Mouse (Mus musculus): ENCODE results near the gene Ankrd44. TPM values are rescaled to one million over a fixed set of nuclear protein-coding genes. Genes with fewer than 3 reads are reported as not detected.
A peak's percentile ranks its signal among the peaks of the same experiment; 100 is the strongest.

Gene Ankrd44
- polyA plus RNA-seq, 1 experiment: 4.6 TPM

DNA sequence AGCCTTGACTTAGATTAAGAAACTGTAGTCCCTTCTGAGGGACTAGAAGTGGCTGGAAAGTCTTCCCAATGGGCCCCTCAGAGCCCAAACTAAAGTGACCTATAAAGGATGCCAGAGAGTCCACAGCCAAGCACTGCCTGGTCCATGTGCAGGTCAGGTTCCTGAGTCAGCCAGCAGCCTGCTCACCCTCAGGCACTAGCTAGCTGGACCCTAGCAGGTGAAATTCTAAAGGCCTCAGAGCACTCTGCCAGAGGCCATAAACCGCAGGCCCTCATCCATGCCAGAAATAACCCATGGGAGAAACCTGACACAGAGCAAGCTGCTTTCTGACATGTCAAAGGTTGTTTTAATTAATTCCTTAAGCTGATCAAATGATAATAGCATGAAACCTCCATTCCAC is 25.1 kb downstream of the Ankrd44 start:
- Histone ChIP-seq H3K36me3 (ENCODE audit: control insufficient read depth, insufficient read depth) (no peaks in the 10 kb centered on the region), H3K27me3 (ENCODE audit: control insufficient read depth, insufficient read depth, insufficient read length) (no peaks in the 10 kb centered on the region), H3K79me2 (ENCODE audit: control insufficient read depth, insufficient read depth) (no peaks in the 10 kb centered on the region), H3K4me2 (ENCODE audit: low read depth) (peak overlapping the region; percentile 31), H3ac (ENCODE audit: control insufficient read depth, insufficient read length) (no peak overlapping the region), H3K4me3 (no peak overlapping the region)
- TF ChIP-seq USF1 (IDR thresholded peaks at IDR 0.05; ENCODE audit: low read depth) (no peak), MAX (IDR thresholded peaks at IDR 0.05; ENCODE audit: low read depth) (no peak), MYOD1 (IDR thresholded peaks at IDR 0.05; ENCODE audit: control insufficient read depth in 1 of 3, insufficient read length in 2 of 3, low read depth in 2 of 3) (peak in 1 of 3 experiments; percentile 42), POLR2AphosphoS2 (IDR thresholded peaks at IDR 0.05; ENCODE audit: insufficient read length, low read depth) (no peak), MYOG (IDR thresholded peaks at IDR 0.05; ENCODE audit: control insufficient read depth in 1 of 3, insufficient read depth in 1 of 3, insufficient read length in 2 of 3, low read depth in 2 of 3) (no peak)

- Histone ChIP-seq H3K79me2 (ENCODE audit: control insufficient read depth, insufficient read depth) (no peaks in the 10 kb centered on the region), H3K36me3 (ENCODE audit: control insufficient read depth, insufficient read depth) (no peaks in the 10 kb centered on the region), H3K27me3 (ENCODE audit: control insufficient read depth, insufficient read depth, insufficient read length) (no peaks in the 10 kb centered on the region), H3ac (ENCODE audit: control insufficient read depth, insufficient read length) (no peak overlapping the region), H3K4me2 (ENCODE audit: low read depth) (no peak overlapping the region), H3K4me3 (no peak overlapping the region)
- no peak for TF ChIP-seq TCF3 (IDR thresholded peaks at IDR 0.05; ENCODE audit: insufficient read length, low read depth)
- TF ChIP-seq TCF12 (IDR thresholded peaks at IDR 0.05; ENCODE audit: insufficient read depth, poor library complexity, severe bottlenecking): no peak
- TF ChIP-seq USF1 (IDR thresholded peaks at IDR 0.05; ENCODE audit: low read depth): no peak
- TF ChIP-seq SRF (IDR thresholded peaks at IDR 0.05; ENCODE audit: control insufficient read depth, insufficient read length, low read depth): no peak
- TF ChIP-seq CEBPB (IDR thresholded peaks at IDR 0.05; ENCODE audit: insufficient read depth, poor library complexity, severe bottlenecking): no peak
- no peak for TF ChIP-seq E2F4 (IDR thresholded peaks at IDR 0.05; ENCODE audit: insufficient read depth)
- TF ChIP-seq REST (IDR thresholded peaks at IDR 0.05; ENCODE audit: insufficient read depth, insufficient read length): no peak
- no peak for TF ChIP-seq MYOD1 (IDR thresholded peaks at IDR 0.05; ENCODE audit: control insufficient read depth in 1 of 3, insufficient read length in 2 of 3, low read depth in 2 of 3)
- no peak for TF ChIP-seq MAX (IDR thresholded peaks at IDR 0.05; ENCODE audit: low read depth)
- TF ChIP-seq POLR2A (IDR thresholded peaks at IDR 0.05; ENCODE audit: insufficient read length, low read depth): no peak
- TF ChIP-seq MYOG (IDR thresholded peaks at IDR 0.05; ENCODE audit: control insufficient read depth in 1 of 3, insufficient read depth in 1 of 3, insufficient read length in 2 of 3, low read depth in 2 of 3): no peak
- TF ChIP-seq POLR2AphosphoS2 (IDR thresholded peaks at IDR 0.05; ENCODE audit: insufficient read length, low read depth): no peak
Measured at GRCm38 (mm10) chr1:54899247-54899646, 26.9 kb downstream of the Ankrd44 start.

- Histone ChIP-seq H3ac (ENCODE audit: control insufficient read depth, insufficient read length) (no peak overlapping the region), H3K4me3 (no peak overlapping the region), H3K79me2 (ENCODE audit: control insufficient read depth, insufficient read depth) (no peaks in the 10 kb centered on the region), H3K36me3 (ENCODE audit: control insufficient read depth, insufficient read depth) (no peaks in the 10 kb centered on the region), H3K4me2 (ENCODE audit: low read depth) (peak overlapping the region; percentile 4), H3K27me3 (ENCODE audit: control insufficient read depth, insufficient read depth, insufficient read length) (no peaks in the 10 kb centered on the region)
- no peak for TF ChIP-seq CEBPB (IDR thresholded peaks at IDR 0.05; ENCODE audit: insufficient read depth, poor library complexity, severe bottlenecking)
Measured at GRCm38 (mm10) chr1:54898656-54899084, 27.5 kb downstream of the Ankrd44 start.

GRCm38 (mm10) chr1:54897726-54898125 is 28.5 kb downstream of the Ankrd44 start:
- no peak for TF ChIP-seq MAX (IDR thresholded peaks at IDR 0.05; ENCODE audit: low read depth)
- no peak for TF ChIP-seq CEBPB (IDR thresholded peaks at IDR 0.05; ENCODE audit: insufficient read depth, poor library complexity, severe bottlenecking)
- no peak for TF ChIP-seq TCF12 (IDR thresholded peaks at IDR 0.05; ENCODE audit: insufficient read depth, poor library complexity, severe bottlenecking)
- no peak for TF ChIP-seq MYOD1 (IDR thresholded peaks at IDR 0.05; ENCODE audit: control insufficient read depth in 1 of 3, insufficient read length in 2 of 3, low read depth in 2 of 3)
- no peak for TF ChIP-seq TCF3 (IDR thresholded peaks at IDR 0.05; ENCODE audit: insufficient read length, low read depth)
- no peak for TF ChIP-seq E2F4 (IDR thresholded peaks at IDR 0.05; ENCODE audit: insufficient read depth)
- TF ChIP-seq MYOG (IDR thresholded peaks at IDR 0.05; ENCODE audit: control insufficient read depth in 1 of 3, insufficient read depth in 1 of 3, insufficient read length in 2 of 3, low read depth in 2 of 3): no peak
- no peak for TF ChIP-seq POLR2AphosphoS2 (IDR thresholded peaks at IDR 0.05; ENCODE audit: insufficient read length, low read depth)
- no peak for TF ChIP-seq POLR2A (IDR thresholded peaks at IDR 0.05; ENCODE audit: insufficient read length, low read depth)
- TF ChIP-seq REST (IDR thresholded peaks at IDR 0.05; ENCODE audit: insufficient read depth, insufficient read length): no peak
- TF ChIP-seq USF1 (IDR thresholded peaks at IDR 0.05; ENCODE audit: low read depth): no peak
- TF ChIP-seq SRF (IDR thresholded peaks at IDR 0.05; ENCODE audit: control insufficient read depth, insufficient read length, low read depth): no peak
- H3K4me3 ChIP-seq: no peak overlapping the region
- H3ac ChIP-seq (ENCODE audit: control insufficient read depth, insufficient read length): no peak overlapping the region
- H3K36me3 ChIP-seq (ENCODE audit: control insufficient read depth, insufficient read depth): no peaks in the 10 kb centered on the region
- H3K4me2 ChIP-seq (ENCODE audit: low read depth): no peak overlapping the region
- no peaks in the 10 kb centered on the region for H3K79me2 ChIP-seq (ENCODE audit: control insufficient read depth, insufficient read depth)
- H3K27me3 ChIP-seq (ENCODE audit: control insufficient read depth, insufficient read depth, insufficient read length): no peaks in the 10 kb centered on the region

DNA sequence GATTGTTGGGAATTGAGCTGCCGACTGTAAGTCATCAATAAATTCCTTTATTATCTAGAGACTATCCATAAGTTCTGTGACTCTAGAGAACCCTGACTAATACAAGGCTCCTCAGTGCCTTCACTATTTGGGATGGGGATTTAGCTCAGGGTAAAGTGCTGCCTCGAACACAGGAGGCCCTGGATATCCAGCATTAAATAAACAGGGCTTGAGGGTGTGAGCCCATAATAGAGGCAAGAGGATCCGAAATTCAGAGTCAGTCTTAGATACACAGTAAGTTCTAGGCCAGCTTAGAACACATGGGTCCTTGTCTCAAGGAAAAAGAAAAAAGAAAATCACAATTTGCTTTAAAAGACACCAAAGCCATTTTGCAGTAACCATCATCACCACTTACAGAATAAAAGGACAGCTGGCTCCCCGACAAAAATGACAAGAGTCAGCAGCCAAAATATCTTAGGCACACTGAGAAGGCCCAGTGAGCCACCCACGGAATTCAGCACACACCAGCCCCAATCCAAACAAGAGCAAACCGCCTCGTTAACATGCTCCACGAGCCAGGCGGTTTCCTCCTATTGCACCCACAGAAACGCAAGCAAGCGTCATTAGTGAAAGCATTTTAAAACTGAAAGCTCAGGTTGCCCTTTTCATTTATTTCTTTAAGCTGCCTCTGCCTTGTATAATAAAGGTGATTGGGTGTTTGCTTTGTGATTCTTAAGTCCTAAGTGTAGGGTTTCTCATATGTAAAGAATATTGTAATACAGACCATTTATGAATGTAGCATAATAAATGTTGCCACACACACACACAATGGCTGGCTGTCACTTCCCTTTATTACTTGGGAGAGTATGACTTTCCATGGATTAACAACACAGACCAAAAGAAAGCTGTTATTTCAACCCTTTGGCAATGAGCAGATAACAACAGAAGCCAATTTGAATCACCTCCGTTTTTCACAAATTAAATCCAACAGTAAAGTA is 29.8 kb downstream of the Ankrd44 start:
- no peaks in the 10 kb centered on the region for H3K27me3 ChIP-seq (ENCODE audit: control insufficient read depth, insufficient read depth, insufficient read length)
- H3K79me2 ChIP-seq (ENCODE audit: control insufficient read depth, insufficient read depth): no peaks in the 10 kb centered on the region
- TF ChIP-seq REST (IDR thresholded peaks at IDR 0.05; ENCODE audit: insufficient read depth, insufficient read length) (no peak), MYOG (IDR thresholded peaks at IDR 0.05; ENCODE audit: control insufficient read depth in 1 of 3, insufficient read depth in 1 of 3, insufficient read length in 2 of 3, low read depth in 2 of 3) (peak in 1 of 3 experiments; percentile 33), CEBPB (IDR thresholded peaks at IDR 0.05; ENCODE audit: insufficient read depth, poor library complexity, severe bottlenecking) (peak; percentile 18; the same call in 1 of the 2 replicates)
- no peak overlapping the region for H3K4me3 ChIP-seq
- peak overlapping the region; percentile 57 for H3K4me2 ChIP-seq (ENCODE audit: low read depth)
- H3K36me3 ChIP-seq (ENCODE audit: control insufficient read depth, insufficient read depth): no peaks in the 10 kb centered on the region
- H3ac ChIP-seq (ENCODE audit: control insufficient read depth, insufficient read length): no peak overlapping the region

All from myocyte (in vitro differentiated cells).